Mouse (Mus musculus): ENCODE data around the gene Kdm4a.

DNA sequence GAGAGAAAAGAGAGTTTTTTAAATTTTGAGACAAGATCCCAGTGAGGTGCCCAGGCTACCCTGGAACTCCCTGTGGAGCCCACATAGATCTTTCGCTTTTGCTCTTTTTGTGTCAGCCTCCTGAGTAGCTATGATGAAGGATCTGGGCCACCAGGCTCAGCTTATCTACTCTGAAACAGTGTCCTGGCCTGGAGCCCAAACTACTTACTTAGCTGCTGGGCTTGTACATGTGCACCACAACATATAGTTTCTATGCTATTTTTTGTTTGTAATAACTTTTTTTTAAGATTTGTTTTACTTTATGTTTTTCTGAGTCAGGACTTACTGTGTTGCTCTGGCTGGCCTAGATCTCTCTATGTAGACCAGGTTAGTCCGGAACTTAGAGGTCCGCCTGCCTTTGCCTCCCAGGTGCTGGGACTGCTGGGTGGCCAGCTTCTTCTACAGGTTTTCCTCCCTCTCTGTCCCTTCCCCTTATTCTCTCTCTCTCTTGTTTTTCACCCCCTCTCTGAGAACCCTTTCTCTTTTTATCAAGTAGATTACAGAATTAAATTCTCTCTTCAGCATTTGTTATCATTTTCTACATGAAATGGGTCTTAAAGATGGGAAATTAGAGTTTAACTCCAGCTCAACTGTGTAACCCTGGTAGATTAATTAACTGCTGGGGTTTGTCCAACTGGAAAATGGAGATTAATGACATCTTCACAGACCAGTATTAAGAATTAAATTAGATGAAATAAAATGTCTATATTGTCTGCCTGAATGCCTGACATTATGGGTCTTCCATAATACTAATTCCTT lies 74.4 kb downstream of the Kdm4a start:
- no peak for TF ChIP-seq FLI1 (IDR thresholded peaks at IDR 0.05; ENCODE audit: low read length)
- no peak for TF ChIP-seq GATA1 (IDR thresholded peaks at IDR 0.05; ENCODE audit: borderline replicate concordance, low read length)
